Mouse (Mus musculus) myocyte (in vitro differentiated cells): ENCODE results near the gene Foxp2. TPM values are rescaled to one million over a fixed set of nuclear protein-coding genes. Genes with fewer than 3 reads are reported as not detected.

Experiments used
- H3K27me3 ChIP-seq: one replicate; pipeline ENCODE4 v1.6.1; 2011; ENCODE audit not compliant: control insufficient read depth, insufficient read depth, insufficient read length
- H3K36me3 ChIP-seq: one replicate; pipeline ENCODE4 v1.6.1; 2011; ENCODE audit not compliant: control insufficient read depth, insufficient read depth
- H3K4me2 ChIP-seq: one replicate; pipeline ENCODE4 v1.6.1; 2011; ENCODE audit warnings: low read depth, control low read depth
- H3K4me3 ChIP-seq: one replicate; pipeline ENCODE4 v1.5.1; 2011; ENCODE audit warnings: mild to moderate bottlenecking, control low read depth, moderate library complexity
- H3K79me2 ChIP-seq: one replicate; pipeline ENCODE4 v1.6.1; 2011; ENCODE audit not compliant: control insufficient read depth, insufficient read depth
- H3ac ChIP-seq: one replicate; pipeline ENCODE4 v1.6.1; 2011; ENCODE audit not compliant: control insufficient read depth, insufficient read length
- CEBPB ChIP-seq: IDR thresholded peaks from 2 replicates; pipeline ENCODE4 v1.6.1; 2011; ENCODE audit warnings: mild to moderate bottlenecking, moderate library complexity; ENCODE audit not compliant: poor library complexity, insufficient read depth, severe bottlenecking
- E2F4 ChIP-seq: IDR thresholded peaks from one replicate; pipeline ENCODE4 v1.6.1; 2011; ENCODE audit warnings: mild to moderate bottlenecking, control low read depth, moderate library complexity; ENCODE audit not compliant: insufficient read depth
- MAX ChIP-seq: IDR thresholded peaks from one replicate; pipeline ENCODE4 v1.6.1; 2011; ENCODE audit warnings: low read depth, mild to moderate bottlenecking, control low read depth
- MYOD1 ChIP-seq, 3 experiments: IDR thresholded peaks; one replicate each; pipeline ENCODE4 v1.6.1; 2011; ENCODE audit warnings: control low read depth in 2 of 3, low read depth in 2 of 3, mild to moderate bottlenecking in 2 of 3, moderate library complexity in 1 of 3; ENCODE audit not compliant: insufficient read length in 2 of 3, control insufficient read depth in 1 of 3
- MYOG ChIP-seq, 3 experiments: IDR thresholded peaks; one replicate each; pipeline ENCODE4 v1.6.1; 2011; ENCODE audit warnings: control low read depth in 2 of 3, low read depth in 2 of 3, mild to moderate bottlenecking in 2 of 3; ENCODE audit not compliant: insufficient read length in 2 of 3, control insufficient read depth in 1 of 3, insufficient read depth in 1 of 3
- POLR2A ChIP-seq: IDR thresholded peaks from one replicate; pipeline ENCODE4 v1.6.1; 2011; ENCODE audit warnings: low read depth, mild to moderate bottlenecking, control low read depth, moderate library complexity; ENCODE audit not compliant: insufficient read length
- POLR2AphosphoS2 ChIP-seq: IDR thresholded peaks from one replicate; pipeline ENCODE4 v1.6.1; 2011; ENCODE audit warnings: low read depth, control low read depth; ENCODE audit not compliant: insufficient read length
- REST ChIP-seq: IDR thresholded peaks from one replicate; pipeline ENCODE4 v1.6.1; 2011; ENCODE audit warnings: mild to moderate bottlenecking, control low read depth, moderate library complexity; ENCODE audit not compliant: insufficient read depth, insufficient read length
- SRF ChIP-seq: IDR thresholded peaks from one replicate; pipeline ENCODE4 v1.6.1; 2011; ENCODE audit warnings: low read depth; ENCODE audit not compliant: control insufficient read depth, insufficient read length
- TCF12 ChIP-seq: IDR thresholded peaks from one replicate; pipeline ENCODE4 v1.6.1; 2011; ENCODE audit warnings: mild to moderate bottlenecking, control low read depth; ENCODE audit not compliant: poor library complexity, insufficient read depth, severe bottlenecking
- TCF3 ChIP-seq: IDR thresholded peaks from one replicate; pipeline ENCODE4 v1.6.1; 2011; ENCODE audit warnings: low read depth, control low read depth; ENCODE audit not compliant: insufficient read length
- USF1 ChIP-seq: IDR thresholded peaks from one replicate; pipeline ENCODE4 v1.6.1; 2011; ENCODE audit warnings: low read depth, mild to moderate bottlenecking, control low read depth, moderate library complexity
- polyA plus RNA-seq: library from polyadenylated mRNA; unstranded; fragments of >200 nt; fragmentation: generic; extraction: Trizol; gene quantifications from one replicate; pipeline ENCODE4 v1.2.1, GENCODE M21; 2012; ENCODE audit warnings: missing spikeins

Foxp2 gene
- polyA plus RNA-seq, 1 experiment, result not detected

GRCm38 (mm10) chr6:15463390-15463789 lies 562.2 kb downstream of the Foxp2 start:
- no peak overlapping the region for H3K4me2 ChIP-seq
- H3ac ChIP-seq, result no peak overlapping the region
- H3K27me3 ChIP-seq, result no peaks in the 10 kb centered on the region
- no peaks in the 10 kb centered on the region for H3K79me2 ChIP-seq
- TF ChIP-seq POLR2AphosphoS2, result no peak
- TF ChIP-seq CEBPB, result no peak
- TF ChIP-seq TCF3, result no peak
- no peak for TF ChIP-seq MAX
- TF ChIP-seq POLR2A, result no peak
- no peak for TF ChIP-seq SRF
- TF ChIP-seq USF1, result no peak
- no peak for TF ChIP-seq E2F4
- no peak for TF ChIP-seq TCF12
- no peak for TF ChIP-seq REST
- no peak for TF ChIP-seq MYOD1 (IDR thresholded peaks at IDR 0.05; ENCODE audit: control insufficient read depth in 1 of 3, insufficient read length in 2 of 3, low read depth in 2 of 3)
- no peak for TF ChIP-seq MYOG (IDR thresholded peaks at IDR 0.05; ENCODE audit: control insufficient read depth in 1 of 3, insufficient read depth in 1 of 3, insufficient read length in 2 of 3, low read depth in 2 of 3)
- H3K36me3 ChIP-seq, result no peaks in the 10 kb centered on the region
- no peak overlapping the region for H3K4me3 ChIP-seq

- Histone ChIP-seq H3K4me3 (no peak overlapping the region), H3ac (no peak overlapping the region), H3K27me3 (no peaks in the 10 kb centered on the region), H3K4me2 (no peak overlapping the region), H3K36me3 (no peaks in the 10 kb centered on the region), H3K79me2 (no peaks in the 10 kb centered on the region)
- TF ChIP-seq MAX (no peak), POLR2A (no peak), TCF3 (no peak), TCF12 (no peak), MYOD1 (IDR thresholded peaks at IDR 0.05; ENCODE audit: control insufficient read depth in 1 of 3, insufficient read length in 2 of 3, low read depth in 2 of 3) (no peak), CEBPB (no peak), E2F4 (no peak), MYOG (IDR thresholded peaks at IDR 0.05; ENCODE audit: control insufficient read depth in 1 of 3, insufficient read depth in 1 of 3, insufficient read length in 2 of 3, low read depth in 2 of 3) (no peak)
Observed at GRCm38 (mm10) chr6:15465471-15465870, 564.3 kb downstream of the Foxp2 start.

GRCm38 (mm10) chr6:15466634-15467033 lies 565.5 kb downstream of the Foxp2 start:
- Histone ChIP-seq H3K4me2 (no peak overlapping the region), H3K27me3 (no peaks in the 10 kb centered on the region), H3K79me2 (no peaks in the 10 kb centered on the region)

GRCm38 (mm10) chr6:15486909-15487308 lies 585.8 kb downstream of the Foxp2 start:
- H3K79me2 ChIP-seq, result no peaks in the 10 kb centered on the region
- no peak for TF ChIP-seq POLR2AphosphoS2
- TF ChIP-seq E2F4, result no peak
- no peak for TF ChIP-seq MYOD1 (IDR thresholded peaks at IDR 0.05; ENCODE audit: control insufficient read depth in 1 of 3, insufficient read length in 2 of 3, low read depth in 2 of 3)
- no peak for TF ChIP-seq MYOG (IDR thresholded peaks at IDR 0.05; ENCODE audit: control insufficient read depth in 1 of 3, insufficient read depth in 1 of 3, insufficient read length in 2 of 3, low read depth in 2 of 3)
- no peak for TF ChIP-seq SRF
- TF ChIP-seq TCF12, result no peak
- no peak for TF ChIP-seq MAX
- TF ChIP-seq USF1, result no peak
- TF ChIP-seq POLR2A, result no peak
- TF ChIP-seq REST, result no peak
- no peak for TF ChIP-seq TCF3
- TF ChIP-seq CEBPB, result no peak
- H3K4me3 ChIP-seq, result no peak overlapping the region
- H3ac ChIP-seq, result no peak overlapping the region
- H3K27me3 ChIP-seq, result no peaks in the 10 kb centered on the region
- no peak overlapping the region for H3K4me2 ChIP-seq
- H3K36me3 ChIP-seq, result no peaks in the 10 kb centered on the region

More at GRCm38 (mm10) chr6:15466634-15467033, 565.5 kb downstream of the Foxp2 start:
- no peak overlapping the region for H3ac ChIP-seq
- H3K36me3 ChIP-seq, result no peaks in the 10 kb centered on the region
- no peak overlapping the region for H3K4me3 ChIP-seq
- TF ChIP-seq TCF3, result no peak

Other genes starting within 250 kb of the Foxp2 start
- 0.16 TPM for gene Ppp1r3a, start 146.1 kb upstream of the Foxp2 start, polyA plus RNA-seq